Mouse (Mus musculus) MEL (cell line): ENCODE measurements around the gene Rapgef4. TPM values are rescaled to one million over a fixed set of nuclear protein-coding genes. Genes with fewer than 3 reads are reported as not detected.

Experiments used
- DNase-seq: peaks from one replicate; pipeline ENCODE4 v3.0.0; 2011; ENCODE audit warnings: low read depth, low spot score
- H3K27ac ChIP-seq: 2 replicates; pipeline ENCODE4 v1.5.1; 2012; ENCODE audit warnings: low read depth, mild to moderate bottlenecking, control low read depth, low read length, moderate library complexity; ENCODE audit not compliant: control insufficient read depth
- H3K27me3 ChIP-seq, 2 experiments: fragments of 150-350 bp in 1 of 2; sonication (generic) in 1 of 2; 2 replicates each; pipeline ENCODE4 v1.6.1; 2012; ENCODE audit warnings: low read length in 2 of 2, mild to moderate bottlenecking in 2 of 2, improper control_type of control experiment in 1 of 2, moderate library complexity in 1 of 2; ENCODE audit not compliant: insufficient read depth in 2 of 2, control insufficient read depth in 1 of 2
- H3K36me3 ChIP-seq, 2 experiments: 2 replicates each; pipeline ENCODE4 v1.6.1; 2012 to 2014; ENCODE audit warnings: low read length in 2 of 2, improper control_type of control experiment in 1 of 2, inconsistent platforms in 1 of 2, mild to moderate bottlenecking in 1 of 2; ENCODE audit not compliant: insufficient read depth in 2 of 2, control insufficient read depth in 1 of 2
- H3K4me1 ChIP-seq, 2 experiments: fragments of 150-350 bp in 1 of 2; sonication (generic) in 1 of 2; 2 replicates each; pipeline ENCODE4 v1.6.1; 2012; ENCODE audit warnings: low read length in 2 of 2, improper control_type of control experiment in 1 of 2, mild to moderate bottlenecking in 1 of 2; ENCODE audit not compliant: insufficient read depth in 2 of 2, control insufficient read depth in 1 of 2
- H3K4me3 ChIP-seq, 2 experiments: fragments of 150-350 bp in 1 of 2; sonication (generic) in 1 of 2; 2 replicates each; pipeline ENCODE4 v1.5.1; 2012; ENCODE audit warnings: low read depth in 2 of 2, low read length in 2 of 2, mild to moderate bottlenecking in 2 of 2, moderate library complexity in 2 of 2, control low read depth in 1 of 2, improper control_type of control experiment in 1 of 2; ENCODE audit not compliant: control insufficient read depth in 1 of 2, insufficient read depth in 1 of 2
- H3K79me2 ChIP-seq: 2 replicates; pipeline ENCODE4 v1.6.1; 2012; ENCODE audit warnings: mild to moderate bottlenecking, low read length, moderate library complexity; ENCODE audit not compliant: control insufficient read depth, poor library complexity, insufficient read depth
- H3K9ac ChIP-seq: 2 replicates; pipeline ENCODE4 v1.6.1; 2012; ENCODE audit warnings: low read depth, mild to moderate bottlenecking, control low read depth, low read length, moderate library complexity; ENCODE audit not compliant: control insufficient read depth, poor library complexity, severe bottlenecking
- H3K9me3 ChIP-seq: fragments of 150-350 bp; sonication (generic); replicated peaks from 2 replicates; pipeline ENCODE4 v1.6.1; 2012; ENCODE audit warnings: mild to moderate bottlenecking, low read length, improper control_type of control experiment, moderate library complexity; ENCODE audit not compliant: insufficient read depth
- CHD2 ChIP-seq: IDR thresholded peaks from 2 replicates; pipeline ENCODE4 v1.6.1; 2011; ENCODE audit warnings: low read length, improper control_type of control experiment
- CTCF ChIP-seq, 3 experiments: IDR thresholded peaks in 2 of 3; conservative IDR thresholded peaks in 1 of 3; 2 replicates each; pipeline ENCODE4 v1.5.1; 2011 to 2012; ENCODE audit warnings: low read length in 3 of 3, low read depth in 2 of 3, mild to moderate bottlenecking in 2 of 3, improper control_type of control experiment in 1 of 3, inconsistent platforms in 1 of 3, mixed read lengths in 1 of 3, moderate library complexity in 1 of 3; ENCODE audit not compliant: control insufficient read depth in 1 of 3, insufficient read depth in 1 of 3, poor library complexity in 1 of 3, severe bottlenecking in 1 of 3
- EP300 ChIP-seq, 2 experiments: IDR thresholded peaks; 2 replicates each; pipeline ENCODE4 v1.6.1; 2011; ENCODE audit warnings: improper control_type of control experiment in 2 of 2, low read length in 2 of 2, low read depth in 1 of 2, mild to moderate bottlenecking in 1 of 2
- ETS1 ChIP-seq: IDR thresholded peaks from 2 replicates; pipeline ENCODE4 v1.6.1; 2012; ENCODE audit warnings: low read depth, mild to moderate bottlenecking, inconsistent platforms, low read length, improper control_type of control experiment, moderate library complexity
- GATA1 ChIP-seq: IDR thresholded peaks from 2 replicates; pipeline ENCODE4 v1.6.1; 2011; ENCODE audit warnings: low read depth, low read length, improper control_type of control experiment
- HCFC1 ChIP-seq: IDR thresholded peaks from 2 replicates; pipeline ENCODE4 v1.6.1; 2012; ENCODE audit warnings: low read depth, mild to moderate bottlenecking, inconsistent platforms, low read length, improper control_type of control experiment, moderate library complexity
- JUND ChIP-seq: IDR thresholded peaks from 2 replicates; pipeline ENCODE4 v1.6.1; 2011; ENCODE audit warnings: low read depth, mild to moderate bottlenecking, improper control_type of control experiment, low read length
- KAT2A ChIP-seq: conservative IDR thresholded peaks from 2 replicates; pipeline ENCODE4 v1.6.1; 2012; ENCODE audit warnings: low read depth, low read length, improper control_type of control experiment, inconsistent platforms
- MEF2A ChIP-seq: IDR thresholded peaks from 2 replicates; pipeline ENCODE4 v1.6.1; 2014; ENCODE audit warnings: low read depth, mild to moderate bottlenecking, inconsistent platforms, low read length, improper control_type of control experiment; ENCODE audit not compliant: poor library complexity, insufficient replicate concordance, severe bottlenecking; ENCODE audit errors: extremely low read depth
- MXI1 ChIP-seq: IDR thresholded peaks from 2 replicates; pipeline ENCODE4 v1.6.1; 2011; ENCODE audit warnings: mild to moderate bottlenecking, low read depth, low read length, improper control_type of control experiment
- MYB ChIP-seq: IDR thresholded peaks from 2 replicates; pipeline ENCODE4 v1.6.1; 2011; ENCODE audit warnings: mild to moderate bottlenecking, low read depth, low read length, improper control_type of control experiment
- MYC ChIP-seq: IDR thresholded peaks from 2 replicates; pipeline ENCODE4 v1.6.1; 2011; ENCODE audit warnings: low read depth, mild to moderate bottlenecking, low read length, improper control_type of control experiment, moderate library complexity
- NELFE ChIP-seq: IDR thresholded peaks from 2 replicates; pipeline ENCODE4 v1.6.1; 2011; ENCODE audit warnings: low read depth, low read length, improper control_type of control experiment
- RAD21 ChIP-seq: IDR thresholded peaks from 2 replicates; pipeline ENCODE4 v1.6.1; 2011; ENCODE audit warnings: mild to moderate bottlenecking, low read depth, low read length, improper control_type of control experiment
- RCOR1 ChIP-seq: IDR thresholded peaks from 2 replicates; pipeline ENCODE4 v1.6.1; 2012; ENCODE audit warnings: low read depth, mild to moderate bottlenecking, inconsistent platforms, low read length, improper control_type of control experiment
- TBP ChIP-seq: IDR thresholded peaks from 2 replicates; pipeline ENCODE4 v1.8.0; 2011; ENCODE audit warnings: low read depth, low read length, improper control_type of control experiment
- UBTF ChIP-seq: IDR thresholded peaks from 2 replicates; pipeline ENCODE4 v1.6.1; 2012; ENCODE audit warnings: low read depth, mild to moderate bottlenecking, inconsistent platforms, low read length, improper control_type of control experiment, moderate library complexity, borderline replicate concordance; ENCODE audit not compliant: insufficient read depth
- USF2 ChIP-seq, 2 experiments: IDR thresholded peaks; 2 replicates each; pipeline ENCODE4 v1.6.1; 2011 to 2012; ENCODE audit warnings: improper control_type of control experiment in 2 of 2, low read length in 2 of 2, borderline replicate concordance in 1 of 2, inconsistent platforms in 1 of 2, low read depth in 1 of 2, mild to moderate bottlenecking in 1 of 2; ENCODE audit not compliant: insufficient read depth in 1 of 2
- ZKSCAN1 ChIP-seq: IDR thresholded peaks from 2 replicates; pipeline ENCODE4 v1.6.1; 2012; ENCODE audit warnings: low read depth, mild to moderate bottlenecking, inconsistent platforms, low read length, improper control_type of control experiment, moderate library complexity
- ZMIZ1 ChIP-seq: IDR thresholded peaks from 2 replicates; pipeline ENCODE4 v1.6.1; 2012; ENCODE audit warnings: low read depth, mild to moderate bottlenecking, inconsistent platforms, low read length, improper control_type of control experiment, moderate library complexity
- ZNF384 ChIP-seq: IDR thresholded peaks from 2 replicates; pipeline ENCODE4 v1.6.1; 2012; ENCODE audit warnings: low read depth, mild to moderate bottlenecking, inconsistent platforms, low read length, improper control_type of control experiment
- polyA plus RNA-seq, 2 experiments: library from polyadenylated mRNA; stranded (reverse) in 1 of 2; unstranded in 1 of 2; fragments of >175 nt in 1 of 2; fragments of >200 nt in 1 of 2; gene quantifications; 2 replicates each; pipeline versions ENCODE4 v1.2.1 to v1.2.4; 2012; ENCODE audit warnings: low replicate concordance in 2 of 2, low read depth in 1 of 2; ENCODE audit not compliant: insufficient read length in 2 of 2, insufficient read depth in 1 of 2, missing spikeins in 1 of 2
- total RNA-seq: library from RNA; depleted of rRNA; stranded (reverse); fragments of 300-350 nt; gene quantifications from 2 replicates; pipeline ENCODE4 v1.2.3, GENCODE M21; 2012

Rapgef4 gene
- total and polyA plus RNA-seq, 3 experiments, result not detected

- H3K9me3 ChIP-seq, result no peaks in the 10 kb centered on the region
- DNase-seq, result no peak
- peaks cover 0 to 2% of the 10 kb centered on the region in 2 experiments; a peak in 2 of 4 replicates for H3K27me3 ChIP-seq
- H3K4me1 ChIP-seq, result no peaks in the 10 kb centered on the region
- TF ChIP-seq ETS1, result no peak
- no peak for TF ChIP-seq HCFC1
- TF ChIP-seq RCOR1, result no peak
- no peak for TF ChIP-seq USF2 (IDR thresholded peaks at IDR 0.05; ENCODE audit: borderline replicate concordance in 1 of 2, insufficient read depth in 1 of 2, low read depth in 1 of 2, low read length in 2 of 2)
- no peak for TF ChIP-seq NELFE
- no peak for TF ChIP-seq ZNF384
- TF ChIP-seq, all 39 proteins: peak for 0
- H3K27ac ChIP-seq, result no peak overlapping the region
- H3K4me3 ChIP-seq, result no peak overlapping the region
- H3K36me3 ChIP-seq, result no peaks in the 10 kb centered on the region
- no peak overlapping the region for H3K9ac ChIP-seq
- no peaks in the 10 kb centered on the region for H3K79me2 ChIP-seq
These were observed 162.4 kb downstream of the Rapgef4 start for GRCm38 (mm10) chr2:72143413-72143812.

GRCm38 (mm10) chr2:72144576-72145200, 163.6 kb downstream of the Rapgef4 start:
- Histone ChIP-seq H3K27ac (no peak overlapping the region), H3K79me2 (no peaks in the 10 kb centered on the region), H3K4me3 (no peak overlapping the region), H3K9ac (no peak overlapping the region), H3K4me1 (no peaks in the 10 kb centered on the region), H3K27me3 (no peaks in the 10 kb centered on the region; a peak in 1 of 4 replicates), H3K36me3 (no peaks in the 10 kb centered on the region), H3K9me3 (no peaks in the 10 kb centered on the region)
- TF ChIP-seq MEF2A, result no peak
- no peak for TF ChIP-seq NELFE
- no peak for TF ChIP-seq ETS1
- no peak for TF ChIP-seq KAT2A
- no peak for TF ChIP-seq ZNF384
- TF ChIP-seq MYC, result no peak
- no peak for TF ChIP-seq EP300 (IDR thresholded peaks at IDR 0.05; ENCODE audit: low read depth in 1 of 2, low read length in 2 of 2)
- no peak for TF ChIP-seq CTCF (IDR thresholded peaks at IDR 0.05 in 2 of 3, conservative IDR thresholded peaks at IDR 0.05 in 1 of 3; ENCODE audit: control insufficient read depth in 1 of 3, insufficient read depth in 1 of 3, low read depth in 2 of 3, low read length in 3 of 3, poor library complexity in 1 of 3, severe bottlenecking in 1 of 3)
- TF ChIP-seq RCOR1, result no peak
- no peak for TF ChIP-seq CHD2
- no peak for TF ChIP-seq MYB
- TF ChIP-seq UBTF, result no peak
- no peak for TF ChIP-seq TBP
- no peak for TF ChIP-seq MXI1
- no peak for TF ChIP-seq RAD21
- TF ChIP-seq HCFC1, result no peak
- no peak for TF ChIP-seq GATA1
- no peak for TF ChIP-seq JUND
- no peak for TF ChIP-seq ZKSCAN1
- TF ChIP-seq ZMIZ1, result no peak
- no peak for DNase-seq
